Comparison of ENCODE assay signal across 24 mouse cellular contexts in the genomic region with DNA sequence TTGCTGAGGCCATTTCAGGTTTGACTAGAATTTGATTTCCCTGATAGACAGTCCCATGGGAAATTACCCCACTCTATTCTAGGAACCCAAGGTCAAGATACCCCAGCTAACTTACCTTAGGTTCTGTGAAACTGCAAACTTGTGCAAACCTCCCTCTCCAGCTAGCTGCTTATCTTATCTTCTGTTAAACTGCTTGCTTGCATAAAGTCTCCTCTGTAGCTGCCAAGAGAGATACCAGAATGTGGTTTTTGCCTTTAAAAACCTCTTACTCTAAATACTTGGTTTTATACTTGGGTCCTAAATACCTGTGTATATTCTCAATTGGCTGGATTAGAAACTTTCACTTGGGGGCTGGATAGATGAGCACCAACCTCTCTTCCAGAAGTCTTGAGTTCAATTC. TPM values are rescaled to one million over a fixed set of nuclear protein-coding genes. Genes with fewer than 3 reads are reported as not detected.
DNase-seq lines count a peak whose midpoint lies in the region; ATAC-seq and TF ChIP-seq lines count a peak whose summit lies in the region.
"Had no signal": no experiment of that assay in that cellular context is flagged by ENCODE, and none has a peak within 500 bp of the region (broad histone marks: within the 10 kb centered on the region; RNA-seq: fewer than 3 reads in every experiment).

No protein-coding gene starts in this region.

- TF ChIP-seq CTCF in liver, postnatal 0 days (IDR thresholded peaks at IDR 0.05; ENCODE audit: low read depth) = no peak

- H3K4me3 ChIP-seq in liver, embryonic 12.5 days = no peak overlapping the region
- no peak overlapping the region for H3K4me3 ChIP-seq in liver, embryonic 11.5 days (ENCODE audit: low read depth, low read length)
- no peak overlapping the region for H3K4me3 ChIP-seq in liver, postnatal 0 days (ENCODE audit: low read depth, low read length)
- no peak overlapping the region for H3K4me3 ChIP-seq in forebrain, embryonic 14.5 days (ENCODE audit: low read depth, low read length)
- H3K4me3 ChIP-seq: forebrain, embryonic 12.5 days; heart, adult 2 months; heart, embryonic 10.5 days; heart, embryonic 13.5 days had no signal

- no peak overlapping the region for H3K27ac ChIP-seq in liver, embryonic 12.5 days
- H3K27ac ChIP-seq in liver, embryonic 11.5 days (ENCODE audit: low read depth, low read length) = no peak overlapping the region
- H3K27ac ChIP-seq in liver, postnatal 0 days (ENCODE audit: low read depth) = no peak overlapping the region
- H3K27ac ChIP-seq in forebrain, embryonic 14.5 days (ENCODE audit: low read depth, low read length) = no peak overlapping the region
- H3K27ac ChIP-seq: forebrain, embryonic 12.5 days; heart, adult 2 months; heart, embryonic 10.5 days; heart, embryonic 13.5 days; hindbrain, embryonic 14.5 days; hindbrain, postnatal 0 days had no signal

- peaks cover 4% of the 10 kb centered on the region; the same call in 1 of the 2 replicates for H3K4me1 ChIP-seq in liver, embryonic 12.5 days
- no peaks in the 10 kb centered on the region for H3K4me1 ChIP-seq in liver, embryonic 11.5 days (replicated peaks; ENCODE audit: control insufficient read depth, insufficient read depth, low read length)
- no peaks in the 10 kb centered on the region for H3K4me1 ChIP-seq in liver, postnatal 0 days (ENCODE audit: insufficient read depth)
- H3K4me1 ChIP-seq in forebrain, embryonic 14.5 days (ENCODE audit: control insufficient read depth, insufficient read depth, low read length) = no peaks in the 10 kb centered on the region

- no peak for DNase-seq in liver, embryonic 11.5 days (ENCODE audit: low spot score)
- peak; percentile 16 for DNase-seq in c-Kit-positive CD71-positive TER-119-negative erythroid progenitor cells, embryonic 14.5 days (ENCODE audit: low read depth)
- no peak for DNase-seq in liver, postnatal 0 days
- DNase-seq in forebrain, embryonic 14.5 days (ENCODE audit: low spot score) = no peak
- DNase-seq in layer of hippocampus, adult 9-10 months (ENCODE audit: low spot score) = no peak
- no peak for DNase-seq in cerebellum, postnatal 10 days
- DNase-seq: adrenal gland, adult 2 months; adrenal gland, postnatal 14 days; cerebellum, adult 11-12 months; cerebellum, adult 9-10 months; cerebellum, postnatal 25 days; gastrocnemius, postnatal 10 days; gastrocnemius, postnatal 36 days; heart, adult 2 months; heart, postnatal 14 days; heart, postnatal 4 days had no signal

- H3K27me3 ChIP-seq in liver, embryonic 12.5 days (replicated peaks) = peaks cover 28% of the 10 kb centered on the region
- no peaks in the 10 kb centered on the region for H3K27me3 ChIP-seq in liver, embryonic 11.5 days (replicated peaks; ENCODE audit: control insufficient read depth, insufficient read depth, low read length)
- no peaks in the 10 kb centered on the region for H3K27me3 ChIP-seq in liver, postnatal 0 days (ENCODE audit: insufficient read depth, low read length)
- H3K27me3 ChIP-seq in forebrain, embryonic 14.5 days (replicated peaks; ENCODE audit: control insufficient read depth, insufficient read depth, low read length) = no peaks in the 10 kb centered on the region
- H3K27me3 ChIP-seq: forebrain, embryonic 12.5 days had no signal

- TF ChIP-seq EP300 in liver, postnatal 0 days (IDR thresholded peaks at IDR 0.05; ENCODE audit: low read depth) = 0 out of 2 replicates have a peak, but pooled peaks have one; percentile 25

- no peak overlapping the region for H3K9ac ChIP-seq in liver, embryonic 12.5 days
- no peak overlapping the region for H3K9ac ChIP-seq in liver, embryonic 11.5 days (ENCODE audit: low read depth, low read length)
- no peak overlapping the region for H3K9ac ChIP-seq in liver, postnatal 0 days (replicated peaks)
- H3K9ac ChIP-seq in forebrain, embryonic 14.5 days (ENCODE audit: low read length) = no peak overlapping the region
- H3K9ac ChIP-seq: forebrain, embryonic 12.5 days; heart, embryonic 13.5 days; hindbrain, embryonic 14.5 days had no signal

- peak; percentile 42; the same call in 1 of the 2 replicates for ATAC-seq in liver, embryonic 12.5 days
- no peak for ATAC-seq in liver, embryonic 11.5 days (replicated peaks; ENCODE audit: low FRiP score)
- no peak for ATAC-seq in liver, postnatal 0 days
- ATAC-seq in forebrain, embryonic 14.5 days = no peak
- ATAC-seq: forebrain, embryonic 16.5 days; hindbrain, postnatal 0 days; inflammation-experienced regulatory T-cells, adult 6 months had no signal

- no peak overlapping the region for H3K4me2 ChIP-seq in liver, embryonic 12.5 days
- no peak overlapping the region for H3K4me2 ChIP-seq in liver, embryonic 11.5 days
- H3K4me2 ChIP-seq in liver, postnatal 0 days (ENCODE audit: low read depth, low read length) = no peak overlapping the region
- no peak overlapping the region for H3K4me2 ChIP-seq in forebrain, embryonic 14.5 days (ENCODE audit: low read length)
- H3K4me2 ChIP-seq: forebrain, embryonic 12.5 days; heart, embryonic 13.5 days; hindbrain, embryonic 14.5 days had no signal

- no peaks in the 10 kb centered on the region for H3K36me3 ChIP-seq in liver, embryonic 12.5 days
- H3K36me3 ChIP-seq in liver, embryonic 11.5 days (ENCODE audit: control insufficient read depth, insufficient read depth, low read length) = no peaks in the 10 kb centered on the region
- H3K36me3 ChIP-seq in liver, postnatal 0 days (replicated peaks; ENCODE audit: insufficient read depth, low read length) = no peaks in the 10 kb centered on the region
- no peaks in the 10 kb centered on the region for H3K36me3 ChIP-seq in forebrain, embryonic 14.5 days (ENCODE audit: control insufficient read depth, insufficient read depth, low read length)
- H3K36me3 ChIP-seq: forebrain, embryonic 12.5 days; heart, embryonic 10.5 days; heart, embryonic 13.5 days had no signal

- peaks cover 4% of the 10 kb centered on the region; the same call in 1 of the 2 replicates for H3K9me3 ChIP-seq in liver, embryonic 12.5 days (replicated peaks)
- peaks cover 5% of the 10 kb centered on the region; the same call in 1 of the 2 replicates for H3K9me3 ChIP-seq in liver, embryonic 11.5 days (ENCODE audit: control insufficient read depth, low read length)
- H3K9me3 ChIP-seq in liver, postnatal 0 days (ENCODE audit: low read length) = no peaks in the 10 kb centered on the region
- H3K9me3 ChIP-seq in forebrain, embryonic 14.5 days (replicated peaks; ENCODE audit: control insufficient read depth, low read length) = peaks cover 4% of the 10 kb centered on the region; the same call in 1 of the 2 replicates
- H3K9me3 ChIP-seq: forebrain, embryonic 12.5 days; heart, embryonic 10.5 days had no signal

RNA-seq across cellular contexts. Expression of a gene that starts 36.1 kb away (rescaled TPM):
- polyA plus RNA-seq in liver, embryonic 12.5 days (2016; fragmentation: Nextera tagmentation; extraction: Ambion mirVana) = 22.3 and 24.2 TPM in 2 replicates
- polyA plus RNA-seq in liver, embryonic 11.5 days (2014; fragmentation: Nextera tagmentation; extraction: Ambion mirVana) = 39.7 and 40.1 TPM in 2 replicates
- polyA plus RNA-seq in liver, postnatal 0 days (2015; fragmentation: Nextera tagmentation; extraction: Ambion mirVana) = 13.8 and 16.6 TPM in 2 replicates
- polyA plus RNA-seq in forebrain, embryonic 14.5 days (2014; fragmentation: Nextera tagmentation; extraction: Ambion mirVana) = 154 and 184 TPM in 2 replicates
